Mouse (Mus musculus): ENCODE data around the gene P4hb.
"Not testable (repeated sequence)": the region's sequence is repeated elsewhere in the genome, so short reads cannot be mapped to it uniquely, and the experiment has no call there.

The P4hb gene

GRCm38 (mm10) chr11:120598283-120598989 is 25.4 kb upstream of the P4hb start, which contains the start of the genes Alyref and Anapc11:
Gene Alyref (minus strand): TSS chr11:120598365.
Gene Anapc11 (plus strand): TSS chr11:120598421.
- in situ Hi-C loops (cut with MboI), result no loop called here

- in situ Hi-C loops (cut with MboI), result no loop called here
Observed at GRCm38 (mm10) chr11:120597240-120598235, 24.5 kb upstream of the P4hb start.

GRCm38 (mm10) chr11:120588531-120588930 is 15.5 kb upstream of the P4hb start:
- in situ Hi-C loops (cut with MboI), result no loop called here

- in situ Hi-C loops (cut with MboI), result no loop called here
Observed at GRCm38 (mm10) chr11:120583937-120584336, 10.9 kb upstream of the P4hb start.

- in situ Hi-C loops (cut with MboI), result not testable (repeated sequence)
Observed at GRCm38 (mm10) chr11:120582982-120583293, 9.9 kb upstream of the P4hb start.

GRCm38 (mm10) chr11:120582268-120582981 is 9.4 kb upstream of the P4hb start:
- in situ Hi-C loops (cut with MboI), result no loop called here

GRCm38 (mm10) chr11:120581490-120582267 is 8.6 kb upstream of the P4hb start, which contains the start of gene Arhgdia:
Gene Arhgdia (minus strand): TSS chr11:120581624.
- in situ Hi-C loops (cut with MboI), result no loop called here

GRCm38 (mm10) chr11:120580871-120581331 is 7.8 kb upstream of the P4hb start:
- in situ Hi-C loops (cut with MboI), result no loop called here

- in situ Hi-C loops (cut with MboI), result no loop called here
Observed at GRCm38 (mm10) chr11:120580190-120580589, 7.1 kb upstream of the P4hb start.

- in situ Hi-C loops (cut with MboI), result no loop called here
Observed at GRCm38 (mm10) chr11:120579316-120580107, 6.5 kb upstream of the P4hb start.

GRCm38 (mm10) chr11:120578694-120579243 is 5.7 kb upstream of the P4hb start:
- in situ Hi-C loops (cut with MboI), result no loop called here

- in situ Hi-C loops (cut with MboI), result no loop called here
Observed at GRCm38 (mm10) chr11:120578024-120578693, 5.1 kb upstream of the P4hb start.

- in situ Hi-C loops (cut with MboI), result no loop called here
Observed at GRCm38 (mm10) chr11:120577211-120578023, 4.4 kb upstream of the P4hb start.

- in situ Hi-C loops (cut with MboI), result no loop called here
Observed at GRCm38 (mm10) chr11:120576365-120576981, 3.4 kb upstream of the P4hb start.

- in situ Hi-C loops (cut with MboI), result no loop called here
Observed at GRCm38 (mm10) chr11:120575940-120576339, 2.9 kb upstream of the P4hb start.

GRCm38 (mm10) chr11:120575046-120575445 is 2.0 kb upstream of the P4hb start:
- in situ Hi-C loops (cut with MboI), result no loop called here

GRCm38 (mm10) chr11:120574278-120574600 is 1.2 kb upstream of the P4hb start:
- in situ Hi-C loops (cut with MboI), result no loop called here

GRCm38 (mm10) chr11:120573585-120574277 is 678 bp upstream of the P4hb start:
- in situ Hi-C loops (cut with MboI), result no loop called here
